Mouse (Mus musculus): Measurements from ENCODE around the gene Vmn1r57. TPM values are rescaled to one million over a fixed set of nuclear protein-coding genes. Genes with fewer than 3 reads are reported as not detected.
"Not testable (repeated sequence)": the region's sequence is repeated elsewhere in the genome, so short reads cannot be mapped to it uniquely, and the experiment has no call there.

Gene Vmn1r57
- not detected in 2 replicates for polyA plus RNA-seq (2015; fragmentation: Nextera tagmentation; extraction: Ambion mirVana)

- H3K4me3 ChIP-seq (ENCODE audit: low read length); H3K27me3 ChIP-seq (replicated peaks; ENCODE audit: control insufficient read depth, insufficient read depth, low read length); H3K9ac ChIP-seq (ENCODE audit: low read depth, low read length); H3K27ac ChIP-seq (ENCODE audit: low read depth, low read length); H3K4me2 ChIP-seq (ENCODE audit: low read length); ATAC-seq; H3K4me1 ChIP-seq (ENCODE audit: control insufficient read depth, insufficient read depth, low read depth, low read length); H3K9me3 ChIP-seq (ENCODE audit: control insufficient read depth, low read length); H3K36me3 ChIP-seq (ENCODE audit: control insufficient read depth, insufficient read depth, low read length): not testable (repeated sequence)
- WGBS = 68% methylated on average over 1 of the region's 1 CpGs
Measured at GRCm38 (mm10) chr7:5218193-5218592, at the start of gene Vmn1r57. Vmn1r57 (plus strand) TSS chr7:5218493.

- H3K4me1 ChIP-seq (ENCODE audit: control insufficient read depth, insufficient read depth, low read depth, low read length); H3K4me2 ChIP-seq (ENCODE audit: low read length); H3K4me3 ChIP-seq (ENCODE audit: low read length); H3K9me3 ChIP-seq (ENCODE audit: control insufficient read depth, low read length); H3K36me3 ChIP-seq (ENCODE audit: control insufficient read depth, insufficient read depth, low read length); ATAC-seq; H3K9ac ChIP-seq (ENCODE audit: low read depth, low read length); H3K27ac ChIP-seq (ENCODE audit: low read depth, low read length); H3K27me3 ChIP-seq (replicated peaks; ENCODE audit: control insufficient read depth, insufficient read depth, low read length): not testable (repeated sequence)
Measured at GRCm38 (mm10) chr7:5196647-5197046, 21.6 kb upstream of the Vmn1r57 start, which contains the start of gene Vmn1r56. Vmn1r56 (minus strand) TSS chr7:5196747.

- no peak overlapping the region for H3K4me3 ChIP-seq (ENCODE audit: low read length)
- WGBS = 92% methylated on average over 3 of the region's 3 CpGs
- no peak for ATAC-seq
Measured at GRCm38 (mm10) chr7:5263051-5263450, 44.8 kb downstream of the Vmn1r57 start.

More at GRCm38 (mm10) chr7:5263051-5263450, 44.8 kb downstream of the Vmn1r57 start:
- no peaks in the 10 kb centered on the region for H3K4me1 ChIP-seq (ENCODE audit: control insufficient read depth, insufficient read depth, low read depth, low read length)
- no peaks in the 10 kb centered on the region for H3K36me3 ChIP-seq (ENCODE audit: control insufficient read depth, insufficient read depth, low read length)
- no peak overlapping the region for H3K9ac ChIP-seq (ENCODE audit: low read depth, low read length)
- no peaks in the 10 kb centered on the region for H3K27me3 ChIP-seq (replicated peaks; ENCODE audit: control insufficient read depth, insufficient read depth, low read length)
- H3K4me2 ChIP-seq (ENCODE audit: low read length) = no peak overlapping the region
- no peak overlapping the region for H3K27ac ChIP-seq (ENCODE audit: low read depth, low read length)
- H3K9me3 ChIP-seq (ENCODE audit: control insufficient read depth, low read length) = peaks cover 17% of the 10 kb centered on the region

Other genes starting within 250 kb of the Vmn1r57 start
- 0.70 and 0.71 TPM in 2 replicates for gene Sbk3, start 247.3 kb upstream of the Vmn1r57 start, polyA plus RNA-seq (2015; fragmentation: Nextera tagmentation; extraction: Ambion mirVana)
- gene Zfp579, start 222.3 kb upstream of the Vmn1r57 start, polyA plus RNA-seq (2015; fragmentation: Nextera tagmentation; extraction: Ambion mirVana) = 49.2 and 53.5 TPM in 2 replicates
- gene Zfp524, start 204.1 kb upstream of the Vmn1r57 start, polyA plus RNA-seq (2015; fragmentation: Nextera tagmentation; extraction: Ambion mirVana) = 8.0 and 9.3 TPM in 2 replicates
- 28.8 and 34.4 TPM in 2 replicates for gene Fiz1, start 203.8 kb upstream of the Vmn1r57 start, polyA plus RNA-seq (2015; fragmentation: Nextera tagmentation; extraction: Ambion mirVana)
- 0.18 and 1.2 TPM in 2 replicates for gene Gm44973, start 203.0 kb upstream of the Vmn1r57 start, polyA plus RNA-seq (2015; fragmentation: Nextera tagmentation; extraction: Ambion mirVana)
- 5.8 and 6.9 TPM in 2 replicates for gene Zfp865, start 198.1 kb upstream of the Vmn1r57 start, polyA plus RNA-seq (2015; fragmentation: Nextera tagmentation; extraction: Ambion mirVana)
- gene Ccdc106, start 197.9 kb upstream of the Vmn1r57 start, polyA plus RNA-seq (2015; fragmentation: Nextera tagmentation; extraction: Ambion mirVana) = 67.3 and 74.5 TPM in 2 replicates
- gene 4632433K11Rik, start 184.4 kb upstream of the Vmn1r57 start, polyA plus RNA-seq (2015; fragmentation: Nextera tagmentation; extraction: Ambion mirVana) = not detected in 2 replicates
- 9.7 and 10.2 TPM in 2 replicates for gene Zfp784, start 180.0 kb upstream of the Vmn1r57 start, polyA plus RNA-seq (2015; fragmentation: Nextera tagmentation; extraction: Ambion mirVana)
- gene Zfp580, start 167.0 kb upstream of the Vmn1r57 start, polyA plus RNA-seq (2015; fragmentation: Nextera tagmentation; extraction: Ambion mirVana) = 103 and 108 TPM in 2 replicates
- 91.8 and 103 TPM in 2 replicates for gene U2af2, start 156.3 kb upstream of the Vmn1r57 start, polyA plus RNA-seq (2015; fragmentation: Nextera tagmentation; extraction: Ambion mirVana)
- 115 and 124 TPM in 2 replicates for gene Epn1, start 138.3 kb upstream of the Vmn1r57 start, polyA plus RNA-seq (2015; fragmentation: Nextera tagmentation; extraction: Ambion mirVana)
- gene Rfpl4, start 101.5 kb upstream of the Vmn1r57 start, polyA plus RNA-seq (2015; fragmentation: Nextera tagmentation; extraction: Ambion mirVana) = not detected in 2 replicates
- 0.67 and 0.95 TPM in 2 replicates for gene Rasl2-9, start 92.5 kb upstream of the Vmn1r57 start, polyA plus RNA-seq (2015; fragmentation: Nextera tagmentation; extraction: Ambion mirVana)
- not detected in 2 replicates for gene Vmn1r55, start 68.8 kb upstream of the Vmn1r57 start, polyA plus RNA-seq (2015; fragmentation: Nextera tagmentation; extraction: Ambion mirVana)
- not detected in 2 replicates for gene Vmn1r56, start 21.7 kb upstream of the Vmn1r57 start, polyA plus RNA-seq (2015; fragmentation: Nextera tagmentation; extraction: Ambion mirVana)
- not detected in 2 replicates for gene Gm5065, start 132.0 kb downstream of the Vmn1r57 start, polyA plus RNA-seq (2015; fragmentation: Nextera tagmentation; extraction: Ambion mirVana)
- not detected in 2 replicates for gene Nlrp2, start 132.5 kb downstream of the Vmn1r57 start, polyA plus RNA-seq (2015; fragmentation: Nextera tagmentation; extraction: Ambion mirVana)
- not detected in 2 replicates for gene Vmn1r58, start 194.9 kb downstream of the Vmn1r57 start, polyA plus RNA-seq (2015; fragmentation: Nextera tagmentation; extraction: Ambion mirVana)
- not detected in 2 replicates for gene Vmn1r59, start 238.3 kb downstream of the Vmn1r57 start, polyA plus RNA-seq (2015; fragmentation: Nextera tagmentation; extraction: Ambion mirVana)

All from hindbrain, embryonic 16.5 days (tissue).